Mouse (Mus musculus) frontal cortex, adult 2 months (tissue): ENCODE measurements around the gene Cacna2d3. TPM values are rescaled to one million over a fixed set of nuclear protein-coding genes. Genes with fewer than 3 reads are reported as not detected.

Experiments used
- DNase-seq, 2 experiments: peaks; one replicate each; pipeline ENCODE4 v3.0.0; 2022; ENCODE audit warnings: low spot score in 1 of 2; ENCODE audit errors: extremely low spot score in 1 of 2
- polyA plus RNA-seq: library from polyadenylated mRNA; depleted of rRNA; stranded (reverse); fragments of >200 nt; gene quantifications from 2 replicates; pipeline ENCODE4 v1.2.3, GENCODE M21; 2012

Cacna2d3 gene
- polyA plus RNA-seq, 1 experiment = 33.8 TPM

DNA sequence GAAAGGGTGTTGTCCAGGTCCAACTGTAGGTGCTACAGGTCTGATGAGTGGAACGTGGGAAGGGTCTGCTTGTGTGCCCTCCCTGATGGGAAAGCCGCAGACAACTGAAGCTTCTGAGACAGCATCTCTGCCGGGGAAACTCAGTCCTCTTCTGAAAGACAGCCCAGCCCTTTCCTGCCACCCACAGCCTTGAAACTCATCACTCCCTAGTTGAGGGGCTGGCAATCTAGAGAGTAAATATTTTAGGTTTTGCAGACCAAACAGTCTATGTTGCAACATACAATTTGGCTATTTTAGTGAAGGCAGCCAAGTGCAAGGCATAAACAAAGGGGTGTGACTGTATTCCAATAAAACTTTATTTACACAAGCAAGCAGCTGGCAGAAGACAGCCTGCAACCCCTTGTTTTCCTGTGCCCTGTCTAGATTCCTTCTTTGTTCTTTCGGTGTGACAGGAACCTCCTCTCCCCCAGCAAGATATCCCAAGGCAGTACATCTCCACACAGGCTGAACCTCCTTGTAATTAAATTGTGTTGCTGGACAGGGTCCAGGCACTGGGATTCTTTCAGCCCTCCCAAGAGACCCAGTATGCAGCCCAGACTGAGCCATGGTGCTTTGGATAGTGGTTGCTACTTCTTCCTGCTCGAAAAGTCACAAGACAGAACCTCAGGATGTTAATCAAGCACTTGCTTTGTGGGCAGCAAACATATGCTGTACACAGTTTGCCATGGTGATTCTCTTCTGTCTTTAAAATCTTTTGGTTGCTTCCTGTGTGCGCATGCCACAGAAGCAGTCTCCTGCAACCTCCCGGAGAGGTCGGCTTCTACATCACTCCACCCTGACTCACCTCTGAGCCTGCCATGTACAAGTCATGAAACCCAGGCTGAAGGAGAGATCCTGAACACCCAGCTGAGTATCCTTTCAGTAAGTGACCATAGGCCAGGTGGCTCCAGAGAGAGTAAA lies 317.5 kb downstream of the Cacna2d3 start:
- no peak for DNase-seq

DNA sequence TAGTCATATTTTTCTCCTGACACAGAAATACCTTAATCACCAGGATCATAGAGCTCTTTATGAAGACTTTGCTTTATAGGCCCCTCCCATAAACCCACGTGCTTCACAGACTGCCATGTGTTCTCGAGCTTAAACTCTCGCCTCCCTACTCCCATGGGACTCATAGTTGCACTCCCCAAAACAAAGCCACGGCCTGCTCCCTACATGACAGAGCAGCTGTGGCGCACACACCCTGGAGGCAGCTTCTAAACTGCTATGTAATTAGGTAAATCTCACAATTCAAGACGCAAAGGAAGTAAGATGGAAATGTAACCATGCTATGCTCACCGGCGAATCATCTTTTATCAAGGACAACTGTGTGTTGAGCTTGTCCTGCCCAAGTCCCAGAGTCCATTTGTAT lies 319.2 kb downstream of the Cacna2d3 start:
- DNase-seq = no peak

DNA sequence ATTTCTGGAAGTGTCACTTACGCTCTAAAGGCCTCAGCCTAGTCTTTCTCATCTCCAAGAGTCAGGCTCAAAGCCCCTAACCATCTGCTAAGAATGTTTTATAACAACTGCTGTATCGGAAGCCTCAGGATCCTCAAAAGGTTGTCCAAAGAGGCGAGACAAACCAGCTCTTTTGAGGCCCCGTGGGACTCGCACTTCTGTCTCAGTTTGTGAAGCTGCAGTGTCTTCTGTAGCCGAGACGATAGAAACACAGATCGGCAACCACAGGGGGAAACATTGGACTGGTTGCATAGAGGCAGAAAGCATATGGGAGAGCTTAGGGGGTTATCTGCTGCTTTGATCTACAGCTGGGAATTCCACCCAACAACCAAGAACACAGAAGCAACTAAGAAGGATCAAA lies 327.9 kb downstream of the Cacna2d3 start:
- no peak for DNase-seq

DNA sequence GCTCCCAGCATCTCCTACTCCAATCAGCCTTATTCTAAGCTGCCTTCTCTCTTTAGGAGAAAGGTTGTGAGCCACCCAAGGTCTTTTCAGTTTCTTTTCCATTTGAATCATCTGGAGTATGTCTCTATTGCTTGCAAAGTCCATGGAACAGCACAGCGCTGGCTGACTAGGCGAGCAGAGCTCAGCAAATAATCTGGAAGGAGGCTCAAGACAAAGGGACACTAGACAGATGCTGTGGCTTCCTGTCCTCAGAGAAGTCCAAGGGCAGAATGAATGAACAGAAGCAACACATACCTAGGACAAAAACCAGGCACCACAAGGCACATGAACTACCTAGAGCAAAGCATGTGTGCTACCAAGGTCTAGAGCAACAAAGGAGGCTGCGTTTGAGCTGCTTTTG lies 328.8 kb downstream of the Cacna2d3 start:
- no peak for DNase-seq

DNA sequence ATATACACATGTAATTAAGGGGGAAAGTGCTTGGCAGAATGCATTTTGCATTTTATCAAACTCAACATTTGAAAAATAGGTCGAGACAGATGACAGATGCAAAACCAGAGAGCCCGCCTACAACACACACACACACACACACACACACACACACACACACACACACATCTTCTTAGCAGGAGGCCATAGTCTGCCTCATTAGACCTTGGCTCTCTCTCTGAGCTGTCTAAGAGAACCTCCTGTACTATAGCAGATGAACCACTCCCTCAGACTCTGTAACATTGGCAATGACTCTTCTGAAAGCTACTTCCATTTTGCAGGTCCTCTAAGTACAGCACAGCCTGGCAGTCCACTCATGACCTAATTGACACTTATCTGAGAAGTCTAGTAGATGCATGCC lies 330.2 kb downstream of the Cacna2d3 start:
- DNase-seq = no peak

DNA sequence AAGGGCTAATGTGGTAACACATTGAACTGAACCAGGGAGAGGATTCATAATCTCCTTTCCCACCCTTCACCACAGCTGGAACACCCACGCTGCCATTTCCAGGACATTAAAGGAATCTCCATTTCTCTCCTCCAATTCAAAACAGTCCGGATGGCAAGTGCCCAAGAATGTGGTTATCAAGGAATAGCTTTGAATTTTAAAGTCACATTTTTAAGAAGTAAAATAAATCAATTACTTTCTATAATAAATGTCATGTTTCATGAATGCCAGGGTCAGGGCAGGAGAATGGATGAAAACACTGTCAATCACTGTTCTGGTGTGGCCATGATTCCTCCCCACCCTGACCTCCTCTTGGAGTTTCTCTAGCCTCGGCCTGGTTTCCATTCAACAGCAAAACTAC lies 333.9 kb downstream of the Cacna2d3 start:
- DNase-seq = no peak

DNA sequence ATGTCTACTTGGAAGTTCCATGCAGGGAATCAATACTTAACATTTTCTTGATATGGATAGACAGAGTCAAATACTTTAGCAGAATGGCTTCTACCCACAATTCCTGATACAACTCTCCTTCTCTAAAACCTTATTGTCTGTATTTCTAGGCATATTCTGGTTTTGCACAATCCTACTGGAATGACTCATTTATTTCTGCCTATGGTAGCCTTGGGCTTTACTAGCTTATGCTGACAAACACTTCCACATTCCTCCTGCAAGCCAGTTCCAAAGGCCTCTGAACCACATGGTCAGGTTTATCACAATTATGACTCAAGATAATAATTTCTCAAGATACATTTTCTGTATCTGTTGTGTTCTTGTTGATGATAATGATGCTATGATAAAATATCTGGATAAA lies 336.2 kb downstream of the Cacna2d3 start:
- DNase-seq = no peak

DNA sequence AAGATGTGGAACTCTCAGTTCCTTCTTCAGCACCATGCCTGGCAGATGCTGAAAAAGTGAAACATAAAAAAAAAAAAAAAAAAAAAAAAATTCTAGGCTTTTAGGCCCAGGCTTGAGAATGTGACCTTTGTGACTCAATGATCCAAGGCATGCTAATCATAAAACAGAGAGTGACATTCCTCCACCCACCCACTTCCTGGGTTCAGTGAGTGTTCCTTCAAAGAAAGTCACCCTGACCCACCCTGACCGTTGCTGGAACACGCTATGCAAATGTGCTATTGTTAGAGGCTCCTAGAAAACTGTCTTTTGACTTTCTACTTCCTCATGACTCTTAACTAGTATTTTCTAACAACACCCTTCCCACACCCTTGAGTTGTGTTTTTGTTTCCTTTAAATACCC lies 338.9 kb downstream of the Cacna2d3 start:
- DNase-seq = no peak

DNA sequence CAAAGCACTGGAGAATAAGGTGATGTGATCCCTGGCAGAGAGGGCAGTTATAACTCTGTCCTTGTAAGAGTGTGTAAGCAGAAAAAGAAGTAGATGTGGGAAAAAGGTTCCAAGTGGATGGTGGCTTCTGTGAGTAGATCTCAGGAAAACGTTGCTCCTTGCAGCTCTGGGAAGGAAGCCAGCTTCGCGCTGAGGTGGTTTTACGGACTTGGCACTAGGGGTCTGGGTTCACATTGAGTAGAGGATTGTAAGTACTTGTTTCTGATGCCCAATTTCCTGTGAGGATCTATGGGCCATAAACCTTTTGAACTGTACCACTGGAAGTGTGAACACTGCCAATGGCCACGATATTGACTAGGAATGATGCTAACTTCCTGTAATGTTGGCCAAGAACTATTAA lies 354.8 kb downstream of the Cacna2d3 start:
- no peak for DNase-seq

DNA sequence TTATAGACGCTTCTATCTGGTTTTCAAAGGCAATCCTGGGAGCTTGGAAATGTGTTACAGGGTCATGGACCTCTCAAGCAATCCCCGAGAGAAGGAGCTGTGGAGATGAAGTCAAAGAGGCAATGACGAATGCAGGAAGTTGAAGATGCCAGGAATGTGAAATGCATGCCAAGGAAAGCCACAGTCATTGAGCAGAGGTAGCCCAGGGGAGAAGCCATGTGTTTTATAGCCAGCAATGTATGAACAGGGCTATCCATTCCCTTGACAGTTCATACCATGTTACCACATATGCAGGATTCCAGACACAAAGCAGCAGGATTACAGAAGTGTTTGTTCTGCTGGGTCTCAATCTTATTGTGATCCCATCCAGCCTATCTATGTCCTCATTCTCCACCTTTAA lies 359.2 kb downstream of the Cacna2d3 start:
- no peak for DNase-seq

DNA sequence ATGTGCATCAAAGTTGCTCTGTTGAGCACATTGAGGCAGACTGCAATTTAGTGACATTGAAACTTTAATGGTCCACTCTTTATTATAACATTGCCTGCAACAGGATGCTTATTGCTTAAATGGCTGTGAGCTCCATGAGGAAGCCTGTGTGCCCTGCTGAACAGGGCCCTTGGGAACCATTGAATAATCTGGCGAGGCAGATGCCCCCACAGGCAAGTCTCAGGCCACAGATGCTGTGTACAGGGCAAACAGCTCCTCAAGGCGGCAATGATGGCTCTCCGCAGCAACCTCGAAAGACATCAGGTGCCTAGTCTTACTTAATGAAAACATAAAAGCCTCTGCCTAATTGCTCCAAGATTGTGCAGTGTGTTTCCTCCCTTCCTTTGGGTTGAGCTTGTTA lies 371.0 kb downstream of the Cacna2d3 start:
- DNase-seq = no peak

DNA sequence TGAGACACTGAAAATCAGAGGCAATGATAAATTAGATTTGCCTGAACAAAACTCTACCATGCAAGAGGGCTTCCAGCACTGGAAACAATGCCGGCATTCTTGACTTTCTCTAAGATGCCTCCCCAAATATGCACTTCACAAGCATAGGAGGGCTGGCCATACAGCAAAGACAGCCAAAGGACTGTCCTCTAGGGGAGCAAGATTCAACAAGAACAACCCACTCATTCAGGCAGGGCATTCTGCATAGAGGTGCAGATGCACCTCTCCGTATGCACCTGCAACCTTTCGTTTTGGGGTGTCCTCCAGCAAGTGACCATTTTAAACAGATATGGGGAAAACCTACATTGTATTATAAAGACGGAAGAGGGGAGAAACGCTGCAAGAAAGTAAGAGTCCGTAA lies 380.1 kb downstream of the Cacna2d3 start:
- DNase-seq = no peak

DNA sequence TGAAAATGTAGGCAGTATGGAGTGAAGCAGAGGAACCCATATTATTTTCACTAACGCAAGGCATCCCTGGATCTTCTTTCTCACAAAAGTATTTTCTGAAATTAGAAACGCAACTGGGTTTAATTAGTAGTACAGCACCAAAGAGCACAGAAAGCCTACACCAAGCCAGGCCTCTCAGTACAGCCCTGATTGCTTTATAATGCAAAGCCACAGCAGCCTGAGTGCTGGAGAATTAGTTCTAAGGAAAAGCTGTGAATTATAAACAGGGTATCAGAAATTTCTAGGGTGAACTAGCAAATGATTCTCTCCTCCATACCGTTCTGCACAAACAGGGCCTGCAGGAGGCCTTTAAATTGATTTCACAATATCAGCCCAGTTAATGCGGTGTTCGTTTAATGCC lies 380.9 kb downstream of the Cacna2d3 start:
- DNase-seq = no peak

DNA sequence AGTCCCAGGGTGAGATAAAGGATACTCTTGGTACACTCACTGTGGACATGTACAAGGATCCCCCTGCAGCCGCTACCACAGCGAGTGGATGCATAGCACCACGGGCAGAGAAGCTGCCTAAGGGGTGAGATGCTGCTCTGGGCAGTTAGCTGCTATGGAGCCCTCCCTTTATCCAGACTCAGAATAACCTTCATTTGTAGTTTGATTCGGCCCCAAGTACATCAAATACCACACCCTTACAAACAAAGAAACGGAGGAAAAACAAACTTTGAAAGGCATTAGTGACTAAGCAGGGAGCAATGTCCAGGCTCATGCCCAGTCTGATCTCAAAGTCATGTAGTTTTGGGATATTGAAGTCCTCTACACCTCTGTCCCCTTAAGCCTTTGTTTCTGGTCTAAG lies 386.8 kb downstream of the Cacna2d3 start:
- no peak for DNase-seq

DNA sequence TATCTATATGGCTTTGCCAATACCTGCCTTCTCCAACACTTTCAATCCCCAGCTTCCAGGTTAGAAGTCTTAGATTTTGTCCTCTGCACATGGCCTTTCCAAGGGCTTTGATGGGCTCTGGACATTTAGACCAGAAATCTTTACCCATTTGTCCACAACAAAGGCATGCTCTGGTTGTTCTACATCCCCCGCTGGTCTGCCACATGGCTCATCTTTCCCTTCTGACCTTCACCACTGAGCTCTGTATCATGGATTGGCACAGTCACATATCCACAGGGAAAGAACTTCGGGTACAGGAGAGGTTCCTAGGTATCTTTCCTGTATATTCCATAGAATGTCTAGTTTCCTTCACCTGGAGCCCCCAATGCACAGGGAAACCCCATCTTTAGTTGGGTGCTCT lies 387.4 kb downstream of the Cacna2d3 start:
- DNase-seq = no peak

DNA sequence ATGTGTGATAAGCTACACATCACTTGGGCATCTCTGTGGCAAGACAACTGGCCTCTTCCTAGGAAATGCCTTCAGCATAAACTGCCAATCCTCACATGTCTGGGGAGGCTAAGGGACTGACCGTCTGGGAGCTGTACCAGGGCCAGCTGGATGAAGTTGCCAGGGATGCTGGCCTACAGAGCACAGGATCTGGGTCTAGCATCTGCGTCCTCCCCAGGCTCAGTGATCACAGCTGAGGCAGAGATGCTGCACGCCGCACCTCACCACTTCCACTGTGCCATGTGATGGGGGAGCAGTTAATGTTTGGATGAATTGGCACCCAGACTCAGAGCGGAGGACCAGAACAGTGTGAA lies 397.3 kb downstream of the Cacna2d3 start:
- DNase-seq = peak in 1 of 2 experiments; percentile 9

DNA sequence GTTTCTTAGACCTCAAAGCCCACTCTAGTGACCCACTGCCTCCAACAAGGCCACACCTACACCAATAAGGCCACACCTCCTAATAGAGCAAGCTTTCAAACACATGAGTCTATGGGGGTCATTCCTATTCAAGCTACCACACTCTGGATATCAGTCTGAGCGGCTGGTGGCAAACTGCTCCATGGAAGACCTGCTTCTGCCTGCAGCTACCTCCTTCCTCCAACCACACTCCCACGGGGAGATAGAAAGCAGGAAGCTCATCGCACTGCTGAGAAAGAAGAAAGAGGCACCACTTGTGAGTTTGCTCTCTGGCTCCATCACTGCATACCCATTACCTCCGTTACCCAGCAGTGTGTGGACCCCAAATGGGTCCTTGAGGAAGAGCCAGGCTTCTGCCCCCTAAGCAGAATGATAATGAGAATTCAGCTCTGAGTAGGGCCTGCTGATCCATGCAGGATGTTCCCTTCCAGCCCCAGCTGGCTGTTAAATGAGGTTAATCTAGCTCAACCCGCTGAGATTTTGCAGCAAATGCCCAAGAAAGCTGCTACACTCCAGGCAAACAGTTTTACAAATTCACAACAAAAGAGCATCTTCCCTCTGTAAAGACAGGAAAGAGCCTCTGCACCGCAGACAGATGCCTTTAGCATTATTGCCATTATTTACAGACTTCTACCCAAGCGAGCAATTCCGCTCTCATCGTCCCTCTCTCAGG lies 397.8 kb downstream of the Cacna2d3 start:
- peak in 1 of 2 experiments; percentile 5 for DNase-seq

DNA sequence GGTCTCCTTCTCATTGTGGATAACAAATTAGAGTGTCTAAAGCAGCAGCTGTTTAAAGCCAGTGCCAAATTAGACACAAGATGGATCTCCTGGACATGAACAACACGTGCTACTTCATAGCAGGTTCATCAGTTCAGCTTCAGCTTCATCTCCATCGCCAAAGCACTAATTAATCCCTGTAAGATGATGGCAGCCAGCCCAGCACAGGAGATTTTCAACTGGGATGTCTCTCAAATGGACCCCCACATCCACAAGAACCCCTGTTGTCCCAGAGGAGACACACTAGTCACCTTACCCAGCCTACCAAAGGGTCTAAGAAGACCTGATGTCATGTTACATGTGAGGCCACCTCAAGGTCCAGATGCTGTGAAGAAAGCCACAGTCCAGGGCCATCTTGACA lies 408.2 kb downstream of the Cacna2d3 start:
- no peak for DNase-seq

DNA sequence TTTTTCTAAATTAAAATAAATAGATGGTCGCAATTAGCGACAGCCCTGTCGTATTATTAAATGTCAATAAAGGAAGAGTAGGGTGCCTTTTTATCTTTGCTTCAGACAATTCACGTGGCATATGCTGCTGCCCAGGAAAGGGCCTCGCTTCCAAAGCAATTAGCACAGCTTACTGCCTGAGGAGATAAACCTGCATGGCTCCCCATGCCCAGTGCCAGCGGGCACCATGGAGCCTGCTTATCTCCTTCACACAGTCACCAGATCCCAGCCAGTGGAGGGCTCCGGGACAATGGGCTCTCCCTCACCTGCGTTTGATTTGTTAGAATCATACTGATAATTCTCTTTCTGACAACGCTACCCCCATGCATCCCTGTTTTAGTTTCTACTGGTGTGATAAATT lies 416.0 kb downstream of the Cacna2d3 start:
- DNase-seq = no peak

DNA sequence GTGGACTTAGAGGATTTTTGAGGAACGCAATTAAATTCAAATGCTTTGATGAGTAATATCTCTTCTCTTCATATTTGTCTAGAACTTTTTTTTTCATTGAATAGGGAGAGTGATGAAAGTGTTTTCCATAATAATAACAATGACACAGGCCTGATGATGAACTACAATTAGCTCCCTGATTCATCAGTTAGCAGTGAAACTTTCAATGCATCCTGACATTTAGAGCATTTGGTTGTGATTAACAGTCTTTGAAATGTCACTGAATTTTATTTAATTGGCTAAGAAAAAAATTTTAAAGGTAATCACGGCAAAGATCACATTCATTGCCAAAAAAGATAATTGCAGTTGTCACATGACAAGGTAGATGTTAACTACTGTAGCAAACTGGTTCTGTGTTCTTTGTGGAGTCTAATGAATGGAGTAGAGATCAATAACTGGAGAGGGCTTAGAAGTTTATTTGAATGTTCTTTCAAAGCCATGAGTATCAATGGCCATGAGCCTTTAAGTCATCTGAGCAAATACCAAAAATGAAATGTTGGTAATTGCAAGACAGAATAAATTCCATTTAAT lies 425.4 kb downstream of the Cacna2d3 start:
- peak in 1 of 2 experiments; percentile 13 for DNase-seq

DNA sequence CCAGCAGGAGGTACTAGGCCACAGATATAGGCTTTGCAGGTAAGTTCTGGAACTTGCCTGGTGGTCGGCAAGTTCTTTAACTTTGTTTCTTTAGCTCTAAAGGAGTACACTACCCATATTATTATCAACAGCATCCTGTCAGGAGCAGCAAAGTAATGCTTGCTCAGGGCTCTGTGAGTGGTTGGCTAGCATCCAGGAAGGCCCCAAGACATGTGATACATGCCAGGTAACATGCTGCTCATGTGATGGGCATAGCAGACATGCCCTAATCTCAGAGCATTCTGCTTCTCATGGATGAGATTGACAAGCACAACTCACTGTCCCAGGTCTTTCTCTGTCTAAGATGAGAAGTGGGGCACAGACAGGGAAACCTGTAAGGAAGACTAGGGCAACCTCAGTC lies 442.8 kb downstream of the Cacna2d3 start:
- no peak for DNase-seq

DNA sequence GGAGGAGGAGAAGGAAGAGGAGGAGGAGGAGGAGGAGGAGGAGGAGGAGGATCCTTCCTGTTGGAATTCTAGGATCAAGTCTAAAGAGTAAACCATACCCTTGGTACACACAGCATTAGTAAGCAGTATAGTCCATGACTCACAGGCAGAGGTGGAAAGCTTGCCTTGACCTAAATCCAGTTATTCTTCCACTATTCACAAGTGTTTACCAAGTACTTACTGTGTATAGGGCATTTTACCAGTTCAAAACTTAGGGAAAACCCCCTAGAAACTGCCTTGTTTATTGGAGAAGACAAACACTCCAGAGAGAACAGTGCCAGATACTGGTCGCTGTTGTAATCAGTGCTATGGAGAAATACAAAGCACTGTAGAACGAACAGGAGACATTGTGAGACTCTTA lies 443.3 kb downstream of the Cacna2d3 start:
- DNase-seq = no peak
